Mouse (Mus musculus) inflammation-experienced regulatory T-cells, adult 6 months (primary cell): Measurements from ENCODE around the gene Myo16. TPM values are rescaled to one million over a fixed set of nuclear protein-coding genes. Genes with fewer than 3 reads are reported as not detected.

Experiments
- ATAC-seq: one replicate; pipeline ENCODE4 v1.8.0; 2017
- polyA plus RNA-seq, 3 experiments: library from polyadenylated mRNA; unstranded; fragments of 100-300 nt; shearing (Covaris generic); gene quantifications; one replicate each; pipeline ENCODE4 v1.2.1; 2017

The Myo16 gene
- polyA plus RNA-seq: not detected

- ATAC-seq: no peak
Observed at GRCm38 (mm10) chr8:10153611-10154438, at the start of gene Myo16. Gene Myo16 (plus strand): TSS chr8:10153911.

GRCm38 (mm10) chr8:10108516-10109271 is 45.0 kb upstream of the Myo16 start:
- no peak for ATAC-seq

- no peak for ATAC-seq
Observed at GRCm38 (mm10) chr8:10122749-10123148, 31.0 kb upstream of the Myo16 start.

- ATAC-seq: no peak
Observed at GRCm38 (mm10) chr8:10123412-10123811, 30.3 kb upstream of the Myo16 start.

GRCm38 (mm10) chr8:10125684-10126083 is 28.0 kb upstream of the Myo16 start:
- ATAC-seq: no peak

- no peak for ATAC-seq
Observed at GRCm38 (mm10) chr8:10130513-10131414, 22.9 kb upstream of the Myo16 start.

GRCm38 (mm10) chr8:10139536-10139935 is 14.2 kb upstream of the Myo16 start:
- no peak for ATAC-seq

- ATAC-seq: no peak
Observed at GRCm38 (mm10) chr8:10143961-10144360, 9.8 kb upstream of the Myo16 start.

GRCm38 (mm10) chr8:10151692-10152247 is 1.9 kb upstream of the Myo16 start:
- ATAC-seq: no peak

- ATAC-seq: no peak
Observed at GRCm38 (mm10) chr8:10154439-10154745, 681 bp downstream of the Myo16 start.

GRCm38 (mm10) chr8:10155075-10155474 is 1.4 kb downstream of the Myo16 start:
- no peak for ATAC-seq

GRCm38 (mm10) chr8:10161106-10161505 is 7.4 kb downstream of the Myo16 start:
- no peak for ATAC-seq

GRCm38 (mm10) chr8:10164959-10165358 is 11.2 kb downstream of the Myo16 start:
- no peak for ATAC-seq

- ATAC-seq: no peak
Observed at GRCm38 (mm10) chr8:10168326-10168725, 14.6 kb downstream of the Myo16 start.

GRCm38 (mm10) chr8:10169894-10170293 is 16.2 kb downstream of the Myo16 start:
- no peak for ATAC-seq

- no peak for ATAC-seq
Observed at GRCm38 (mm10) chr8:10171321-10171720, 17.6 kb downstream of the Myo16 start.

GRCm38 (mm10) chr8:10172278-10172677 is 18.6 kb downstream of the Myo16 start:
- no peak for ATAC-seq

- ATAC-seq: no peak
Observed at GRCm38 (mm10) chr8:10173033-10173747, 19.5 kb downstream of the Myo16 start.

- no peak for ATAC-seq
Observed at GRCm38 (mm10) chr8:10174201-10174840, 20.6 kb downstream of the Myo16 start.

- no peak for ATAC-seq
Observed at GRCm38 (mm10) chr8:10174841-10175680, 21.4 kb downstream of the Myo16 start.
